Mouse (Mus musculus): ENCODE results near the gene Inpp5k. TPM values are rescaled to one million over a fixed set of nuclear protein-coding genes. Genes with fewer than 3 reads are reported as not detected.

Inpp5k gene
- polyA plus RNA-seq, 1 experiment from 2014 or later = 55.5 TPM

DNA sequence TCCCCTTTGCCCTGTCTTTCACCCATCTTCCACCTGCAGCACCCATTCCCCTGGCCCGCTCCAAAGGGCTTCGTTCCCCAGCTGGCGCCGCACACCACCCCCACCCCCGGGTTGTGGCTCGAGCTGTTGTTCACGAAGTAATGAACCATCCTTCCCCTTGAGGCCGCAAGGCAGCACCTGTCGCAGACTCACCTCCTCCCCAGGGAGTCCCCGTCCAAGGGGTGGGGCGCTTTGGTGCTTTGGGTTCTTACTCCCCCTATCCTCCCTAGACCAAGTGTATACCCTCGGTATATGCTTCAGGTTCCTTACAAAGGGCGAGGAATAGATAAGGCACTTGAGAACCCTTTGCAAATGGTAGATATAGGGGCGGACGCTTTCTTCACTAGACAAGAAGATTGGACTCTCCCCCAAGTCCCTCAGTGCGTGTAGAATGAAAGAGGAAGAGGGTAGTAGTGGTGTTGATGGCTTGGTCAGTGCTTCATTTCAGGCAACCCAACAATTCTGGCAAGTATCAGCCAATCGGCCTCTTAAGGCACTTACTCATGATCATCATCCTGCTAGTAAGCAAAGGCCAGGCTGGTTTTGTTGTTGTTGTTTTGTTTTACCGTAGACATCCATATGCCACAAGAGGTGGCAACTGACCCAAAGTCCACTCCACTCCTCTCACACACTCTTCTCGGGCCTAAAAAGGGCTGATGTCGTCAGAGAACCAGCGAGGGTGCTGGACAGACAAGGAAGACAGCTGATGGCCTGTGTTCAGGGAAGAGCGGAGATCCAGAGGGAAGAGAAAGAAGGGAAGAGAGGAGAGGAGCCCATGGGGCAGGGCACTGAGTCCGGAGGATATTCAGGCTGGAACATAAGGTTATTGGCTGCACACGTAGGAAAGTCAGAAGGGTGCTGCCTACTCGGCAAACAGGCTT, 23.9 kb downstream of the Inpp5k start:
- peak overlapping the region; percentile 99 for H3K4me2 ChIP-seq (ENCODE audit: low read length)
- WGBS = 46% methylated on average over 25 of the region's 25 CpGs
- peak overlapping the region; percentile 57; the same call in 1 of the 2 replicates for H3K9ac ChIP-seq (ENCODE audit: low read length)
- H3K27ac ChIP-seq (ENCODE audit: low read depth, low read length) = no peak overlapping the region
- peaks cover 11% of the 10 kb centered on the region for H3K4me1 ChIP-seq (ENCODE audit: control insufficient read depth, insufficient read depth, low read length)
- no peak for DNase-seq (ENCODE audit: low spot score)
- peaks cover 10% of the 10 kb centered on the region for H3K27me3 ChIP-seq (replicated peaks; ENCODE audit: control insufficient read depth, insufficient read depth, low read length)
- H3K9me3 ChIP-seq (replicated peaks; ENCODE audit: control insufficient read depth, low read length) = no peaks in the 10 kb centered on the region
- H3K36me3 ChIP-seq (ENCODE audit: control insufficient read depth, insufficient read depth, low read length) = no peaks in the 10 kb centered on the region
- no peak for ATAC-seq
- peak overlapping the region; percentile 59 for H3K4me3 ChIP-seq (ENCODE audit: low read depth, low read length)

DNA sequence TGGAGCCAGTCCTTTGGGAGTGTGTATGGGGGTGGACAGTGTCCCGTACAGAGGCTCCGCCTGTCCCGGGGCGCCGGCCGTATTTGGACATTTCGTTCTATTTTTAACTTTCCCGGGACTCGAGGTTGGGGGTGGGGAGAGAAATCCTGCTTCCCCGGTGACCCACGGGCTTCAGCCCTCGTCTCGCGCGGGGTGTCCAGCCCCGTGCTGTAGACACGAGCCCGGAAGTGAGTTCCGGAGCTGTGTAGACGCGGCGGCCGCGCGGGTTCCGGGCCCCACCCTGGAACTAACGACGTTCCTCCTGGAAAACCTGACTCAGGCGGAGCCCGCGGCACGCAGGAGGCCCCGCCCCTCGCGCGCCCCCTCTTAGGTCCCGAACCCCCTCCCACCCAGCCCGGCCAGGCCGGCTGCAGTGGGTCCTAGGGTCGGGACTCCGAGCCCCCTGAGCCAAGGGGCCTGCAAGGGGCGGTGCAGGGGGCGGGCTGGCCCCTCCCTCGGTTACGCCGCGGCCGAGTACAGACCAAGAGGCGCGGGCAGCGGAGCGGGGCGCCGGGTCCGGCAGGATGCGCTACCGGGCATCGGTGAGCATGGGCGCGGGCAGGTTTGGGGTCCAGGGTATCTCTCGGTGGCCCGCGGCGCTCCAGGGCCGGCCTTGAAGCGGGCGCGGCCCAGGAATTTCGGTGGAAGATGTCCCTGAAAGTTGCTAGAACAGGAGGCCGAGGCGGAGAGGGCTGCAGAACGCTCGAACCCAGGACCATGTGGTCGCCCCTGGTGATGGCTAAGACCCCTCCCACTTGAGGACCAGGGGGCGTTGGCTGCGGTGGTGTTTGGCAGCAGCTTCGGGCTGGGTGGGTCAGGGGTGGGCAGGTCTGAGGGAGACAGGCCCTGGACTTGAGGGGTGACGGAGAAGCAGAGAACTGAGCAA, 25.1 kb downstream of the Inpp5k start:
- ATAC-seq (peak; percentile 16; the same call in 1 of the 2 replicates), DNase-seq (ENCODE audit: low spot score) (peak; percentile 42)
- peaks cover 11% of the 10 kb centered on the region for H3K4me1 ChIP-seq (ENCODE audit: control insufficient read depth, insufficient read depth, low read length)

DNA sequence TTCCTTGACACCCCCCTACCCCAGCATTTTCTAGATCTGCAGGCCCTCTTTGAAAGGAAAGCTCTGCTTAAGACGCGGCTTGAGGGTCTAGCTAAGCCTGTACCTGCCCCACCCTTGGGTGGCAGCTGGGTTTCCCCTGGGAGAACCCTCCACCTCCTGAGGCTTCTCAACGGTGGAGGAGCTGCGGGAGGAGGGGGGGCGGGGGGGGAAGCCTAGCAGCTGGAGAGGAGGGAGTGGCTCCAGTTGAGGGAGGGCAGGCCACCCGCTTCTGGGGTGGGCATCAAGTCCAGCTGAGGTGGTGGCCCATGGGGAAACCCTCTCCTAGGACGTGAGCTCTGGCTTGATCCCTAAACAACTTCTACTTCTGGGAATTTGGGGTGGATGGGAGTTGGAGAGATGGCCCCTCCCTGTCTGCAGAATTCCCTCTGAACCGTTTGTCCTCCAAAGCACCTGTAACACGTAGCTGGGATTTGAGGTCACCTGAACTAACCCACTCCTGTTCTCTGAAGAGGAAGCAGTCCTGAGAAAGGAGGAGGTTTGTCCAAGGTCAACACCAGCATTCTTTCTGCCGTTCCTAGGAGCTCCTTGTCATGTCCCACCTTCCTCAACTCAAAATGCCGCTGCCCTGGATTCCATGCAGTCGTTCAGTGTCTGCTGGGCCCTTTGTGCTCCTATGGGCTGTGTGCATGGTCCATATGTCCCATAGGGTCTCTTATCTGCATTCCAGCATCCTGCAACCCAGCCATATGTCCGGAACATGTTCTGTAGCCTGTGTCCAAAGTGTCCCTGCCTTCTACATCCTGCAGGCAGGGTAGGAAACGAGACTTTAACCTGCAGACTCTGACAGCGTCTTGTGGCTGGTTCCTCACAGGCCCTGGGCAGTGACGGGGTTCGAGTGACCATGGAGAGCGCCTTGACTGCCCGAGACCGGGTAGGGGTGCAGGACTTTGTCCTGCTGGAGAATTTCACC, 26.1 kb downstream of the Inpp5k start:
- Histone ChIP-seq H3K9ac (ENCODE audit: low read length) (peak overlapping the region; percentile 73), H3K4me2 (ENCODE audit: low read length) (peak overlapping the region; percentile 99), H3K4me3 (ENCODE audit: low read depth, low read length) (peak overlapping the region; percentile 59), H3K27ac (ENCODE audit: low read depth, low read length) (no peak overlapping the region), H3K9me3 (replicated peaks; ENCODE audit: control insufficient read depth, low read length) (no peaks in the 10 kb centered on the region), H3K27me3 (replicated peaks; ENCODE audit: control insufficient read depth, insufficient read depth, low read length) (peaks cover 10% of the 10 kb centered on the region), H3K36me3 (ENCODE audit: control insufficient read depth, insufficient read depth, low read length) (0 out of 2 replicates have a peak, but pooled peaks cover 4% of the 10 kb centered on the region), H3K4me1 (ENCODE audit: control insufficient read depth, insufficient read depth, low read length) (peaks cover 11% of the 10 kb centered on the region)
- WGBS = 69% methylated on average over 19 of the region's 20 CpGs
- ATAC-seq (no peak), DNase-seq (ENCODE audit: low spot score) (no peak)

More for the DNA sequence above, 25.1 kb downstream of the Inpp5k start:
- Histone ChIP-seq H3K27ac (ENCODE audit: low read depth, low read length) (no peak overlapping the region), H3K36me3 (ENCODE audit: control insufficient read depth, insufficient read depth, low read length) (0 out of 2 replicates have a peak, but pooled peaks cover 2% of the 10 kb centered on the region), H3K27me3 (replicated peaks; ENCODE audit: control insufficient read depth, insufficient read depth, low read length) (peaks cover 10% of the 10 kb centered on the region), H3K4me2 (ENCODE audit: low read length) (peak overlapping the region; percentile 99), H3K9me3 (replicated peaks; ENCODE audit: control insufficient read depth, low read length) (no peaks in the 10 kb centered on the region), H3K9ac (ENCODE audit: low read length) (peak overlapping the region; percentile 73), H3K4me3 (ENCODE audit: low read depth, low read length) (peak overlapping the region; percentile 59)
- WGBS = 1% methylated on average over 77 of the region's 78 CpGs

- H3K36me3 ChIP-seq (ENCODE audit: control insufficient read depth, insufficient read depth, low read length) = 0 out of 2 replicates have a peak, but pooled peaks cover 4% of the 10 kb centered on the region
- H3K4me1 ChIP-seq (ENCODE audit: control insufficient read depth, insufficient read depth, low read length) = peaks cover 7% of the 10 kb centered on the region
- H3K9me3 ChIP-seq (replicated peaks; ENCODE audit: control insufficient read depth, low read length) = no peaks in the 10 kb centered on the region
- no peak overlapping the region for H3K4me3 ChIP-seq (ENCODE audit: low read depth, low read length)
- peaks cover 10% of the 10 kb centered on the region for H3K27me3 ChIP-seq (replicated peaks; ENCODE audit: control insufficient read depth, insufficient read depth, low read length)
- ATAC-seq = no peak
- DNase-seq (ENCODE audit: low spot score) = no peak
- no peak overlapping the region for H3K27ac ChIP-seq (ENCODE audit: low read depth, low read length)
- H3K4me2 ChIP-seq (ENCODE audit: low read length) = no peak overlapping the region
- H3K9ac ChIP-seq (ENCODE audit: low read length) = no peak overlapping the region
Observed at GRCm38 (mm10) chr11:75657841-75658240, 27.1 kb downstream of the Inpp5k start.

DNA sequence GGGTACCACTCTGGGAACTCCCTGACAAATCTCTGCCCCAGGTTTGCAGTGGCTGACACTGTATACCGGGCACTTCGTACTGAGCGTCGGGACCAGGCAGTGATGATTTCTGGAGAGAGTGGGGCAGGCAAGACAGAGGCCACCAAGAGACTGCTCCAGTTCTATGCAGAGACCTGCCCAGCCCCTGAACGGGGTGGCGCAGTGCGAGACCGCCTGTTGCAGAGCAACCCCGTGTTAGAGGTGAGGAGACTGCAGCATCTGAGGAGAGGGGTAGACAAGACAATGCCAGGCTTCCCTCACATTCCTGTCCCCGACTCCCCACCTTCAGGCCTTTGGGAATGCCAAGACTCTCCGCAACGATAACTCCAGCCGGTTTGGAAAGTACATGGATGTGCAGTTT, 27.5 kb downstream of the Inpp5k start:
- 0 out of 2 replicates have a peak, but pooled peaks cover 4% of the 10 kb centered on the region for H3K36me3 ChIP-seq (ENCODE audit: control insufficient read depth, insufficient read depth, low read length)
- DNase-seq (ENCODE audit: low spot score) = no peak
- H3K4me3 ChIP-seq (ENCODE audit: low read depth, low read length) = no peak overlapping the region
- no peak overlapping the region for H3K4me2 ChIP-seq (ENCODE audit: low read length)
- no peak overlapping the region for H3K9ac ChIP-seq (ENCODE audit: low read length)
- peaks cover 7% of the 10 kb centered on the region for H3K4me1 ChIP-seq (ENCODE audit: control insufficient read depth, insufficient read depth, low read length)
- ATAC-seq = no peak
- peaks cover 5% of the 10 kb centered on the region for H3K27me3 ChIP-seq (replicated peaks; ENCODE audit: control insufficient read depth, insufficient read depth, low read length)
- 91% methylated on average over 13 of the region's 13 CpGs for WGBS
- no peak overlapping the region for H3K27ac ChIP-seq (ENCODE audit: low read depth, low read length)
- no peaks in the 10 kb centered on the region for H3K9me3 ChIP-seq (replicated peaks; ENCODE audit: control insufficient read depth, low read length)

- DNase-seq (ENCODE audit: low spot score) = no peak
- ATAC-seq = no peak
- Histone ChIP-seq H3K27me3 (replicated peaks; ENCODE audit: control insufficient read depth, insufficient read depth, low read length) (no peaks in the 10 kb centered on the region; the same call in none of the 2 replicates), H3K4me1 (ENCODE audit: control insufficient read depth, insufficient read depth, low read length) (peaks cover 3% of the 10 kb centered on the region), H3K27ac (ENCODE audit: low read depth, low read length) (no peak overlapping the region), H3K4me3 (ENCODE audit: low read depth, low read length) (no peak overlapping the region), H3K36me3 (ENCODE audit: control insufficient read depth, insufficient read depth, low read length) (0 out of 2 replicates have a peak, but pooled peaks cover 4% of the 10 kb centered on the region), H3K9me3 (replicated peaks; ENCODE audit: control insufficient read depth, low read length) (no peaks in the 10 kb centered on the region), H3K9ac (ENCODE audit: low read length) (no peak overlapping the region), H3K4me2 (ENCODE audit: low read length) (no peak overlapping the region)
- WGBS = 85% methylated on average over 14 of the region's 14 CpGs
Observed at GRCm38 (mm10) chr11:75658996-75659750, 28.4 kb downstream of the Inpp5k start.

DNA sequence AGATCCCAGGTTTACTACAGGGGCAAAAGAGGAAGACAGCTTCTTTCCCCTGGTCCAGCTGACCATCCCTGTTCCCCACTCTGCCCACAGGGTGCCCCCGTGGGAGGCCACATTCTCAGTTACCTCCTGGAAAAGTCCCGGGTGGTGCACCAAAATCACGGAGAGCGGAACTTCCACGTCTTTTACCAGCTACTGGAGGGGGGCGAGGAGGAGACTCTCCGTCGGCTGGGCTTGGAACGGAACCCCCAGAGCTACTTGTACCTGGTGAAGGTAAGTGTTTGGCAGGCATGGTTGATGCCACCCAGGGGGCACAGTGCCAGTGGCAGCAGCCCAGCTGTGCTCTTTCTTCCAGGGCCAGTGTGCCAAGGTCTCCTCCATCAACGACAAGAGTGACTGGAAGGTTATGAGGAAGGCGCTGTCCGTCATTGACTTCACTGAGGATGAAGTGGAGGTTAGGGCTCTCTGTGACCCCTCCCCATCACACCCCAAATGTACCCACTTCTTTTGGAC, 29.3 kb downstream of the Inpp5k start:
- no peak overlapping the region for H3K27ac ChIP-seq (ENCODE audit: low read depth, low read length)
- no peaks in the 10 kb centered on the region for H3K9me3 ChIP-seq (replicated peaks; ENCODE audit: control insufficient read depth, low read length)
- no peak overlapping the region for H3K4me2 ChIP-seq (ENCODE audit: low read length)
- H3K9ac ChIP-seq (ENCODE audit: low read length) = no peak overlapping the region
- H3K36me3 ChIP-seq (ENCODE audit: control insufficient read depth, insufficient read depth, low read length) = 0 out of 2 replicates have a peak, but pooled peaks cover 4% of the 10 kb centered on the region
- WGBS = 97% methylated on average over 12 of the region's 12 CpGs
- H3K4me1 ChIP-seq (ENCODE audit: control insufficient read depth, insufficient read depth, low read length) = peaks cover 3% of the 10 kb centered on the region; the same call in 1 of the 2 replicates
- no peak for ATAC-seq
- no peak overlapping the region for H3K4me3 ChIP-seq (ENCODE audit: low read depth, low read length)
- no peaks in the 10 kb centered on the region; the same call in 1 of the 2 replicates for H3K27me3 ChIP-seq (replicated peaks; ENCODE audit: control insufficient read depth, insufficient read depth, low read length)
- no peak for DNase-seq (ENCODE audit: low spot score)
